Mouse (Mus musculus) Patski (cell line): ENCODE data around the gene Tll1. TPM values are rescaled to one million over a fixed set of nuclear protein-coding genes. Genes with fewer than 3 reads are reported as not detected.

ENCODE experiments used
- ATAC-seq: fragments of 100-300 bp; one replicate; pipeline ENCODE4 v1.8.0; 2021
- CTCF ChIA-PET: fragments of 350-600 bp; sonication (Branson Sonifier 250); formaldehyde crosslinking; loops from one replicate; lab custom pipeline; 2022; ENCODE audit warnings: inconsistent platforms; lab: Charles Lee
- POLR2A ChIA-PET: fragments of 350-600 bp; sonication (Branson Sonifier 250); formaldehyde crosslinking; loops from one replicate; lab custom pipeline; 2022; ENCODE audit warnings: antibody characterized with exemption, inconsistent platforms; lab: Charles Lee
- DNase-seq: peaks from one replicate; pipeline ENCODE4 v3.0.0-alpha.2; 2011; ENCODE audit warnings: low read depth, low spot score
- H3K27me3 ChIP-seq: fragments of 371-371 bp; one replicate; pipeline ENCODE4 v1.5.1; 2021
- CTCF ChIP-seq: fragments of 100-300 bp; IDR thresholded peaks from one replicate; pipeline ENCODE4 v1.5.1; 2021
- in situ Hi-C: fragments of 300-500 bp; cut with MboI; formaldehyde crosslinking; loops from 3 replicates; pipeline ENCODE4 v1.11.1; 2018; ENCODE audit warnings: low pct_unique_long_range_greater_than_20kb, mixed read lengths
- polyA plus RNA-seq: library from polyadenylated mRNA; unstranded; gene quantifications from one replicate; pipeline ENCODE4 v1.2.3, GENCODE M21; 2021

Gene Tll1
- 0.12 TPM for polyA plus RNA-seq

DNA sequence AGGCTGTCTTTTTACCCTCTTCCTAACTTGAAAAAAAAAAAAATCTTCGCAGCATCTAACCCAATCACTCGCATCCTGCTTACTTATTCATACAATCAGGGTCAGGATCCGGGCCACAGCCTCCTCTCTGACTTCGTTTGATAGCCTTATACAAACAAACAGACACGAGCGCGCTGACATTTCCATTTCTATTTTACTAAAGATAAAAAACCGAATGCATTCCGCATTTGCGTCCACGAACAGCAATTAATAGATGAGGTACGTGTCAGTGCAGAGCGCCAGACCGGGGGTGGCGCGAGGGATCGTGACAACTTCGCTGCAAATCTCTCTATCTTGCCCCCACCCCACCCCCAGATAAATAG, at the start of gene Tll1:
TSS of gene Tll1 (minus strand) at position 248 of the 362 bp plus-strand sequence.
- CTCF ChIA-PET: no interaction called here
- TF ChIP-seq CTCF: no peak
- POLR2A ChIA-PET: no interaction called here
- peaks cover 5% of the 10 kb centered on the region for H3K27me3 ChIP-seq
- in situ Hi-C loops: loop anchor here (10.0 to 25.0 kb wide), 2 partner anchors 181 to 731 kb away; partner anchors contain the start of gene Tmem192
- no peak for ATAC-seq
- DNase-seq: no peak

DNA sequence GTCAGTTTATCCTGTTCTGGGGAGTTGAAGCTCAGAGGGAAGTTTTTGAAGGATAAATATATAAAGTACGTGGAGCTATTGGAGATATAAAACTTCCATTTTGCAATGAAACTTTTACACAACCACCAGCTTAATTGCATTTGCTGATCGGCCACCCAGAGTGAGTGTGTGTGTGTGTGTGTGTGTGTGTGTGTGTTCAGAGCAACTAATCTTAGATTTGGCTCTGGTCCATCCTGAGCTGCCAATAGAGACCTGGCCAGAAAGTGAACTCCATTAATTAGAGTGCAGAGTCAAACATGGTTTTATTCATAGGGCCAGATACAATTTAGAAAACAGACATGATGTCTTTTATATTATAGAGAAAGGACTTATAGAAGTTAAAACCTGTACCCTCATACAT, 32.6 kb upstream of the Tll1 start:
- ChIA-PET POLR2A (no interaction called here), CTCF (interaction anchor here (1.1 kb wide), 1 partner anchor 547 kb away, joined by 3 read pairs; no protein-coding TSS in a partner anchor)
- ATAC-seq (no peak), DNase-seq (no peak)
- no peak for TF ChIP-seq CTCF
- H3K27me3 ChIP-seq: no peaks in the 10 kb centered on the region
- in situ Hi-C loops: no loop called here

GRCm38 (mm10) chr8:64221600-64221999, 15.5 kb upstream of the Tll1 start:
- in situ Hi-C loops: loop anchor here (25.0 kb wide), 1 partner anchor 716 kb away; the partner anchor contains the start of gene Tmem192
- no peak for TF ChIP-seq CTCF
- POLR2A ChIA-PET: no interaction called here
- ATAC-seq (no peak), DNase-seq (no peak)
- CTCF ChIA-PET: no interaction called here
- H3K27me3 ChIP-seq: no peaks in the 10 kb centered on the region

DNA sequence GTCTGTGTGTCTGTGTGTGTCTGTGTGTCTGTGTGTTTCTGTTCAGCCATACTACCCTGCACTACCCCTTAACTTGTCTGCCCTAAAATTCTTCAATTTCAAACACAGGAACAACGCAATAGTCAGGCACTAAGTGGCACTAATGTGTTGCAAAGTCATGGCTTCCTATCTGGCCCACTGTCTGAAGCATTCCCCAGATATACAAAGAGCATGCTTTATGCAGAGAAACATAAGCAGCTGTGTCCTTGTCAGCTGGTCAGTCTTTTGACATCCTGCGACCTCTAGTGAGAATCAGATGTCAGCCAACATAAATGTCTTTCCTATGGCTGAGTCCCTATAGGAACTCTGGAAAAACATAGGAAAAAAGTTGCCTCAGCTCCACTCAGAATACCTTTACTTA, 11.6 kb upstream of the Tll1 start:
- no peak for TF ChIP-seq CTCF
- ATAC-seq: no peak
- peaks cover 5% of the 10 kb centered on the region for H3K27me3 ChIP-seq
- DNase-seq: no peak
- in situ Hi-C loops: loop anchor here (10.0 to 25.0 kb wide), 2 partner anchors 327 to 720 kb away; partner anchors contain the start of gene Tmem192
- ChIA-PET CTCF (no interaction called here), POLR2A (no interaction called here)

GRCm38 (mm10) chr8:64216252-64216651, 10.2 kb upstream of the Tll1 start:
- POLR2A ChIA-PET: no interaction called here
- DNase-seq (no peak), ATAC-seq (no peak)
- CTCF ChIA-PET: no interaction called here
- peaks cover 5% of the 10 kb centered on the region for H3K27me3 ChIP-seq
- in situ Hi-C loops: loop anchor here (10.0 to 25.0 kb wide), 2 partner anchors 329 to 721 kb away; partner anchors contain the start of gene Tmem192
- TF ChIP-seq CTCF: no peak

DNA sequence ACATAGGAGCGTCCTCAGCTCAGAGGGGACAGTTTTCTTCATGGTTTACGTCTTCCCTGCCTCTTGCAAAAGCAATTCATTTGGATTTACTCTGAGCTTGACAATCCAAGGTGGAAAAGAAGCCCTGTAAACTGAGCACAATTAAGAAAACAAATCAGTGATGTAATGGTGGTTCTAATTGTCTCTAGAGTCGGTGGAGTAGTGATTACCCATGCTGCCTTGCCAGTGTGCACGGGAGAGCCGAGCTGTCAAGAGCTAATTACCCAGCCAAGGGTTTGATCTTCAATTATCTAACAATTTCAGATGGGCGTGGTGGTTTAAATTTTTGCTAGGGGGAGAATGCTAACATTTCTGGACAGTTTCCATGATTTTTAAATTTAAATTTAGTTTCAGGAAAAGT, 9.3 kb upstream of the Tll1 start:
- ATAC-seq (no peak), DNase-seq (no peak)
- in situ Hi-C loops: loop anchor here (10.0 to 25.0 kb wide), 2 partner anchors 329 to 722 kb away; partner anchors contain the start of gene Tmem192
- peaks cover 5% of the 10 kb centered on the region for H3K27me3 ChIP-seq
- POLR2A ChIA-PET: no interaction called here
- no peak for TF ChIP-seq CTCF
- CTCF ChIA-PET: interaction anchor here (1.6 kb wide), 1 partner anchor 109 kb away, joined by 3 read pairs; no protein-coding TSS in a partner anchor

DNA sequence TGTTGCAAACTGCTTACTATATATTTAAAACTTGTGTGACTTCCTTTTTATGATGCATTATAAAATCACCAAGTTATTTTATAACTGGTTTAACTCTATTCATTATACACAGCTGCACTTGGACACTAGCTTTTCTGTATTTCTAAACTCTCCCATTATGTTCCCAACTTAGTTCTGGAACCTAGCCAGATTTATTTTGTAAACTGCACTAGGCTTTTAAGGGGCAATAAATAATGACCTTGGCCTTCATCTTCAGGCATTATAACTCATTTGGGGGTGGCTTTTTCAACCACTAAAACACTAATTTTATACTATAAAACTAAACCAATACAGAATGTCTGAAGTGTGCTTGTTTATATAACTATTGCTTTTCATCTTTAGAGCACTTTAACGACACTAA, 8.8 kb upstream of the Tll1 start:
- DNase-seq: no peak
- H3K27me3 ChIP-seq: peaks cover 5% of the 10 kb centered on the region
- in situ Hi-C loops: loop anchor here (10.0 to 25.0 kb wide), 2 partner anchors 330 to 722 kb away; partner anchors contain the start of gene Tmem192
- no peak for ATAC-seq
- POLR2A ChIA-PET: no interaction called here
- TF ChIP-seq CTCF: no peak
- CTCF ChIA-PET: interaction anchor here (1.6 kb wide), 1 partner anchor 109 kb away, joined by 3 read pairs; no protein-coding TSS in a partner anchor

DNA sequence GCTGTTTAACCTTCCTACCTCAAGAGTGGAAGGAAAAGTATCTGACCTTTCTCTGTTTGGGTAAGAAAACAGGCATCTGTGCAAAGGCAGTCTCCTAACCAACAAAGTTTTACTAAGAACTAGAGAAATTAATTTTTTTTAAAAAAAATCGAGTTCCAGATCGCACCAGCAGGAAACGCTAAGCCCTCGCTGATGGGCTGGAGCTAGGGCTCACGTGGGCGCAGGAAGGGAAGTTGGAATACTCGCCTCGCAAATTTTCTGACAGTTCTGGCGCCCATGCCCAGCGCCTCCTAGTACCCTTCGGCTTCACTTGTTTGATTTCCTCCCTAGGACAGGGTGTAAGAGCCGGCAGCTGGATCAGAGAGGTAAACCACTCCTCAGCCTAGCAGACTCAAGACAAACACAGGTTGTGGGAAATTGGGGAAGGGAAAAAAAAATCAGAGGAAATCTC, 365 bp upstream of the Tll1 start:
- TF ChIP-seq CTCF: no peak
- H3K27me3 ChIP-seq: peaks cover 5% of the 10 kb centered on the region
- POLR2A ChIA-PET: no interaction called here
- ATAC-seq (no peak), DNase-seq (no peak)
- in situ Hi-C loops: loop anchor here (10.0 to 25.0 kb wide), 2 partner anchors 182 to 731 kb away; partner anchors contain the start of gene Tmem192
- CTCF ChIA-PET: interaction anchor here (1.5 kb wide), 1 partner anchor 341 kb away, joined by 3 read pairs; no protein-coding TSS in a partner anchor

DNA sequence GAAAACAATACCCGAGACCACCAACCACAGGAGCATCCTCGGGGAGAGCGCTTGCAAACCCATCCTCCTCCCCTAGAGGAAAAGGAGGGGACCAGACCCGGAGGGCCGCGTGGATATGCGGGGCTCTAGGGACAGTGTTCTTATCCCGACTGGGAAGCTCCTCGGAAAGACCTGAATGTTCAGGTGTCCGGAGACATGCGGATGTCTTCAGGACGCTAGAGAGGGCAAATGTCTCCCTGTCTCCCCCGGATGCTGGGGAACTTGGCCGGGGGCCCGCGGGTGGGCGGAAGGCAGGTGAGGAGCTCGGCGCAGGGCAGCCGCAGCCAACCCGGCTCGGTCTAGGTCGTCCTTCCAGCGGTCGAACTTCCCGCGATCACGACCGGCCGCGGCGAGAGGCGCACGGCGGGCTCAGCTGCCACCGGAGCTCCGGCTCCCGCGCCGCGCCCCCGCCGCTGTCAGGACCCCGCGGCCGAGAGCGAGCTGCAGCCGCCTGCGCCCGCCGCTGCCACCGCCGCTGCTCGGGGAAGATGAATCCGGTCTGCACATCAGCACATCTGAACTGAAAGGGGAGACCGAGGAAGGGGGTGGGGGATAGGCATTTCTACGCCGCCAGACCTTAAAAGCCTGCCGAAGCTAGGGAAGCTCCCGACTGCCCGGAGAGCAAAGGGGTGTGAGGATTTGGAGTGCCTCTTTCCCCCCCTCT, 599 bp downstream of the Tll1 start:
- peaks cover 5% of the 10 kb centered on the region for H3K27me3 ChIP-seq
- ATAC-seq (peak; percentile 65), DNase-seq (no peak)
- POLR2A ChIA-PET: no interaction called here
- CTCF ChIA-PET: no interaction called here
- no peak for TF ChIP-seq CTCF
- in situ Hi-C loops: loop anchor here (10.0 to 25.0 kb wide), 2 partner anchors 181 to 732 kb away; partner anchors contain the start of gene Tmem192

DNA sequence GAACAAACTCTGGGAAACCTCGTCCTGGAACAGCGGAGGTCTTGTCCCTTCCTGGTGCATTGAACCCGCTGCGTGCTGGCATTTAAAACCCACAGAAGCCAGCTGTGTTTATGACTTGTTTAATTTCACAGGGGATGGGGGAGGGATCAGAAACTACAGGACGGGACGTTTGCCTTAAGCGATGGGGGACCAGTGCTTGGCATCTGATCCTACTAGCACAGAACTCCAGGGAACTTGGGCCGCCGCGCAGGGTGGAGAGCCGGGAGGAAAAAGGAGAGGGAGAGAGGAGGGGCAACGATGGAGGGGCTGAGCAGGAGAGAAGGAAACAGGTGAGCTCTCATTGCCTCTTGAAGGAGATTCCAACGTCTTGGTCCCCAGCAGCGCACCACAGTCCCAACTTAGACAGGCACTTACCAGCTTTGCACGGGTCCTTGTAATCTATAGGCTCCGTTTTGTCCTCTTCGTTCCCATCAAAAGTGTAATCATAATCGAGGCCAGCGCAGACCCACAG, 1.2 kb downstream of the Tll1 start:
- ATAC-seq: peak; percentile 15
- POLR2A ChIA-PET: no interaction called here
- TF ChIP-seq CTCF: no peak
- H3K27me3 ChIP-seq: peaks cover 5% of the 10 kb centered on the region
- no peak for DNase-seq
- in situ Hi-C loops: loop anchor here (10.0 to 25.0 kb wide), 2 partner anchors 180 to 732 kb away; partner anchors contain the start of gene Tmem192
- CTCF ChIA-PET: no interaction called here
